Mouse (Mus musculus) intestine, embryonic 15.5 days (tissue): Measurements from ENCODE around the gene Golga5. TPM values are rescaled to one million over a fixed set of nuclear protein-coding genes. Genes with fewer than 3 reads are reported as not detected.
"Not testable (repeated sequence)": the region's sequence is repeated elsewhere in the genome, so short reads cannot be mapped to it uniquely, and the experiment has no call there.

Experiments
- ATAC-seq: fragments of 200-750 bp; cut with Nextera tagmentation; 2 replicates; pipeline ENCODE4 v1.8.0; 2017; ENCODE audit warnings: moderate TSS enrichment, moderate library complexity
- H3K27ac ChIP-seq: fragments of 300-500 bp; sonication (generic); 2 replicates; pipeline ENCODE4 v1.5.1; 2015; ENCODE audit warnings: mild to moderate bottlenecking, inconsistent platforms
- H3K27me3 ChIP-seq: fragments of 300-500 bp; sonication (generic); replicated peaks from 2 replicates; pipeline ENCODE4 v1.6.1; 2015; ENCODE audit warnings: inconsistent platforms
- H3K36me3 ChIP-seq: fragments of 300-500 bp; sonication (generic); 2 replicates; pipeline ENCODE4 v1.6.1; 2015; ENCODE audit warnings: inconsistent platforms
- H3K4me1 ChIP-seq: fragments of 300-500 bp; sonication (generic); replicated peaks from 2 replicates; pipeline ENCODE4 v1.6.1; 2015; ENCODE audit warnings: inconsistent platforms
- H3K4me2 ChIP-seq: fragments of 300-500 bp; sonication (generic); replicated peaks from 2 replicates; pipeline ENCODE4 v1.6.1; 2015; ENCODE audit warnings: mild to moderate bottlenecking, inconsistent platforms
- H3K4me3 ChIP-seq: fragments of 300-500 bp; sonication (generic); replicated peaks from 2 replicates; pipeline ENCODE4 v1.5.1; 2015; ENCODE audit warnings: inconsistent platforms
- H3K9ac ChIP-seq: fragments of 300-500 bp; sonication (generic); 2 replicates; pipeline ENCODE4 v1.6.1; 2015; ENCODE audit warnings: inconsistent platforms
- H3K9me3 ChIP-seq: fragments of 300-500 bp; sonication (generic); 2 replicates; pipeline ENCODE4 v1.6.1; 2016; ENCODE audit warnings: inconsistent platforms
- WGBS: fragments of 180-500 bp; shearing (Covaris S2); methylation state at CpG from one replicate; pipeline ENCODE4 v1.1.7; 2015; 5-methylcytosine and 5-hydroxymethylcytosine counted together
- polyA plus RNA-seq: library from polyadenylated mRNA; unstranded; fragments of >200 nt; fragmentation: Nextera tagmentation; extraction: Ambion mirVana; gene quantifications from 2 replicates; pipeline ENCODE4 v1.2.1, GENCODE M21; 2015

Golga5 gene
- polyA plus RNA-seq, 1 experiment from 2014 or later = 33.1 TPM

GRCm38 (mm10) chr12:102453581-102453980 lies 15.4 kb upstream of the Golga5 start:
- H3K9me3 ChIP-seq = no peaks in the 10 kb centered on the region
- WGBS = 42% methylated on average over 6 of the region's 6 CpGs
- H3K27me3 ChIP-seq = no peaks in the 10 kb centered on the region
- no peak overlapping the region for H3K9ac ChIP-seq
- ATAC-seq = peak; percentile 95
- no peak overlapping the region for H3K4me3 ChIP-seq
- H3K4me1 ChIP-seq = no peaks in the 10 kb centered on the region
- H3K4me2 ChIP-seq = no peak overlapping the region
- H3K27ac ChIP-seq = no peak overlapping the region; the same call in 1 of the 2 replicates
- no peaks in the 10 kb centered on the region for H3K36me3 ChIP-seq

GRCm38 (mm10) chr12:102456467-102457193 lies 12.3 kb upstream of the Golga5 start:
- Histone ChIP-seq H3K27me3 (no peaks in the 10 kb centered on the region), H3K36me3 (no peaks in the 10 kb centered on the region), H3K9ac (no peak overlapping the region), H3K4me2 (no peak overlapping the region), H3K4me3 (no peak overlapping the region), H3K9me3 (no peaks in the 10 kb centered on the region), H3K27ac (no peak overlapping the region), H3K4me1 (no peaks in the 10 kb centered on the region)
- no peak for ATAC-seq
- WGBS = 47% methylated on average over 7 of the region's 7 CpGs

- no peak overlapping the region for H3K9ac ChIP-seq
- H3K4me2 ChIP-seq = no peak overlapping the region
- H3K27ac ChIP-seq = no peak overlapping the region
- no peaks in the 10 kb centered on the region for H3K4me1 ChIP-seq
- no peak overlapping the region for H3K4me3 ChIP-seq
- H3K9me3 ChIP-seq = no peaks in the 10 kb centered on the region
- WGBS = 64% methylated on average over 5 of the region's 5 CpGs
- no peaks in the 10 kb centered on the region for H3K27me3 ChIP-seq
- no peaks in the 10 kb centered on the region for H3K36me3 ChIP-seq
- peak; percentile 55; the same call in 1 of the 2 replicates for ATAC-seq
These were observed 8.9 kb upstream of the Golga5 start for GRCm38 (mm10) chr12:102460014-102460413.

- WGBS = 64% methylated on average over 5 of the region's 5 CpGs
- Histone ChIP-seq H3K27ac (no peak overlapping the region), H3K4me3 (no peak overlapping the region), H3K36me3 (no peaks in the 10 kb centered on the region), H3K4me1 (no peaks in the 10 kb centered on the region), H3K9ac (no peak overlapping the region), H3K9me3 (no peaks in the 10 kb centered on the region), H3K4me2 (no peak overlapping the region), H3K27me3 (no peaks in the 10 kb centered on the region)
- no peak for ATAC-seq
These were observed 7.8 kb upstream of the Golga5 start for GRCm38 (mm10) chr12:102461177-102461576.

GRCm38 (mm10) chr12:102464650-102465049 lies 4.3 kb upstream of the Golga5 start:
- no peak overlapping the region for H3K27ac ChIP-seq
- no peaks in the 10 kb centered on the region for H3K9me3 ChIP-seq
- H3K9ac ChIP-seq = no peak overlapping the region
- no peaks in the 10 kb centered on the region for H3K36me3 ChIP-seq
- no peaks in the 10 kb centered on the region for H3K4me1 ChIP-seq
- no peak overlapping the region for H3K4me2 ChIP-seq
- no peaks in the 10 kb centered on the region for H3K27me3 ChIP-seq
- WGBS = 62% methylated on average over 4 of the region's 4 CpGs
- no peak overlapping the region for H3K4me3 ChIP-seq
- no peak for ATAC-seq

GRCm38 (mm10) chr12:102468136-102468535 lies 799 bp upstream of the Golga5 start:
- H3K9me3 ChIP-seq = no peaks in the 10 kb centered on the region
- no peaks in the 10 kb centered on the region for H3K4me1 ChIP-seq
- H3K4me3 ChIP-seq = no peak overlapping the region
- H3K27ac ChIP-seq = no peak overlapping the region
- WGBS = 80% methylated on average over 1 of the region's 1 CpGs
- no peaks in the 10 kb centered on the region for H3K27me3 ChIP-seq
- H3K9ac ChIP-seq = no peak overlapping the region
- no peak for ATAC-seq
- H3K36me3 ChIP-seq = peaks cover 4% of the 10 kb centered on the region; the same call in 1 of the 2 replicates
- H3K4me2 ChIP-seq = no peak overlapping the region

GRCm38 (mm10) chr12:102474411-102474810 lies 5.5 kb downstream of the Golga5 start:
- Histone ChIP-seq H3K4me2 (no peak overlapping the region), H3K4me1 (no peaks in the 10 kb centered on the region), H3K36me3 (peaks cover 4% of the 10 kb centered on the region; the same call in 1 of the 2 replicates), H3K27me3 (no peaks in the 10 kb centered on the region), H3K27ac (no peak overlapping the region), H3K9me3 (no peaks in the 10 kb centered on the region), H3K4me3 (no peak overlapping the region), H3K9ac (no peak overlapping the region)
- 93% methylated on average over 7 of the region's 7 CpGs for WGBS
- no peak for ATAC-seq

- Histone ChIP-seq H3K4me2 (no peak overlapping the region), H3K27ac (no peak overlapping the region), H3K36me3 (peaks cover 13% of the 10 kb centered on the region), H3K27me3 (no peaks in the 10 kb centered on the region), H3K9me3 (no peaks in the 10 kb centered on the region), H3K9ac (no peak overlapping the region), H3K4me1 (no peaks in the 10 kb centered on the region), H3K4me3 (no peak overlapping the region)
- no peak for ATAC-seq
- 88% methylated on average over 4 of the region's 4 CpGs for WGBS
These were observed 11.5 kb downstream of the Golga5 start for GRCm38 (mm10) chr12:102480481-102480880.

- Histone ChIP-seq H3K9me3 (no peaks in the 10 kb centered on the region), H3K36me3 (peaks cover 19% of the 10 kb centered on the region), H3K4me1 (no peaks in the 10 kb centered on the region), H3K4me3 (no peak overlapping the region), H3K27me3 (no peaks in the 10 kb centered on the region), H3K9ac (no peak overlapping the region), H3K4me2 (no peak overlapping the region), H3K27ac (no peak overlapping the region)
- no peak for ATAC-seq
- 68% methylated on average over 3 of the region's 3 CpGs for WGBS
These were observed 16.0 kb downstream of the Golga5 start for GRCm38 (mm10) chr12:102484946-102485345.

- Histone ChIP-seq H3K27me3 (no peaks in the 10 kb centered on the region), H3K9me3 (no peaks in the 10 kb centered on the region), H3K27ac (no peak overlapping the region), H3K9ac (no peak overlapping the region), H3K4me2 (no peak overlapping the region), H3K36me3 (peaks cover 18% of the 10 kb centered on the region), H3K4me1 (no peaks in the 10 kb centered on the region), H3K4me3 (no peak overlapping the region)
- 90% methylated on average over 5 of the region's 5 CpGs for WGBS
- ATAC-seq = no peak
These were observed 23.0 kb downstream of the Golga5 start for GRCm38 (mm10) chr12:102491911-102492310.

- not testable (repeated sequence) for H3K9me3 ChIP-seq, H3K27me3 ChIP-seq, H3K4me3 ChIP-seq, H3K27ac ChIP-seq, H3K4me1 ChIP-seq, H3K9ac ChIP-seq, ATAC-seq, H3K4me2 ChIP-seq
- peaks cover 22% of the 10 kb centered on the region for H3K36me3 ChIP-seq
- WGBS = 90% methylated on average over 6 of the region's 6 CpGs
These were observed 26.8 kb downstream of the Golga5 start for GRCm38 (mm10) chr12:102495754-102496153.

GRCm38 (mm10) chr12:102497905-102498304 lies 29.0 kb downstream of the Golga5 start:
- peaks cover 19% of the 10 kb centered on the region for H3K36me3 ChIP-seq
- H3K27me3 ChIP-seq = no peaks in the 10 kb centered on the region
- no peaks in the 10 kb centered on the region for H3K4me1 ChIP-seq
- H3K4me3 ChIP-seq = no peak overlapping the region
- H3K4me2 ChIP-seq = no peak overlapping the region
- 86% methylated on average over 2 of the region's 2 CpGs for WGBS
- no peak for ATAC-seq
- no peaks in the 10 kb centered on the region for H3K9me3 ChIP-seq
- no peak overlapping the region for H3K9ac ChIP-seq
- no peak overlapping the region; the same call in 1 of the 2 replicates for H3K27ac ChIP-seq

- Histone ChIP-seq H3K27me3 (no peaks in the 10 kb centered on the region), H3K27ac (no peak overlapping the region), H3K9ac (no peak overlapping the region), H3K4me3 (no peak overlapping the region), H3K9me3 (no peaks in the 10 kb centered on the region), H3K4me2 (no peak overlapping the region), H3K4me1 (no peaks in the 10 kb centered on the region), H3K36me3 (peaks cover 19% of the 10 kb centered on the region)
- peak; percentile 61 for ATAC-seq
- 58% methylated on average over 8 of the region's 8 CpGs for WGBS
These were observed 29.8 kb downstream of the Golga5 start for GRCm38 (mm10) chr12:102498726-102499125.
